Mouse (Mus musculus): Measurements from ENCODE around the gene Krtap15. TPM values are rescaled to one million over a fixed set of nuclear protein-coding genes. Genes with fewer than 3 reads are reported as not detected.

Gene Krtap15
- not detected in 2 replicates for polyA plus RNA-seq (2015; fragmentation: Nextera tagmentation; extraction: Ambion mirVana)

DNA sequence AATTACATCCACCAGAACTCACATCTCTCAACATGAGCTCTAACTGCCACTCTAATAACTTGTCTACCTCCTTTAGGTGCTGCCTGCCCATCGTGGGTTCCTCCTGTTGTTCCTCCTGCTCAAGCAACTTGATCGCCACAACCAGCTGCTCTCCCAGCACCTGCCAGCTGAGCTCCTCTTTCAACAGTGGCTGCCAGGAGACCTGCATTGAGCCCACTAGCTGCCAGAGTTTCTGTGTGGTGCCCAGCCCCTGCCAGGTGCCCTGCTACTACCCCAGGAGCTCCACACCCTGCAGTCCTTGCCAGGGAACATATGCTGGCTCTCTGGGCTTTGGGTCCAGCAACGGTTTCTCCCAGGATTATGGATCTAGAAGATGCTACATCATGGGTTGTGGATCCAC lies at the start of gene Krtap15:
Krtap15 (plus strand) TSS at position 150 of the 400 bp plus-strand sequence.
- no peak for DNase-seq (ENCODE audit: low spot score)

DNA sequence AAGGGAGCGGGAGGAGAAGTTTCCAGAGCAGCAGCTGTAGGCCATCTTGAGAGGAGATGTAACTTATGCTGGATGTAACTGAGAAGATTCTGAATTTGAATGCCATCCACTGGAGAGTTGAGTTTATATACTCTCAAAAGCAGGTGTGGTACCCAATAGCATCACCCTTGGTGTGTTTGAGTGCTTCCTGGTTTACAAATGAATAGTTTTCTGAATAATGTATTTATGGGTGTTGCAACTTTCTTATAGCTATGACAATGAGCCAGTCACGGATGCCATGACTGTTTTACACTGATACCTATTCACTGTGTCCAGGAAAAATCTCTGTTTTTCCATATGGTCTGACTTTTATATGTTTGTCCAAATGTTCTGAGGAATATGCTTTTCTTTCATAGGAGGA lies 45.9 kb upstream of the Krtap15 start, which contains the start of gene 2310057N15Rik:
2310057N15Rik (minus strand) TSS at position 101 of the 400 bp plus-strand sequence.
- no peak for DNase-seq (ENCODE audit: low spot score)

DNA sequence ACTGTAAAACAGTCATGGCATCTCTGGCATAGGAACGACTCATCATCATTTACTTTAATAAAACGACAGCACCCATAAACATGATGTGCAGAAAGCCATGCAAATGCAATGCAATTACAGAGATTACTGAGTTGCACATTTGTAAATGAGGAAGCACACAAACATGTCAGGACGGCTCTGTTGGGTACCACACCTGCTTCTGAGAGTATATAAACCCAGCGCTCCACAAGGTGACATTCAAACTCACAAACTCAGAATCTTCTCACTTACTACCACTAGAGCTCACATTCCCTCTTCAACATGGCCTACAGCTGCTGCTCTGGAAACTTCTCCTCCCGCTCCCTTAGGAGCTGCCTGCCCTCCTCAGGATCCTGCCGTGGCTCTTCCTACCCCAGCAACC lies 42.4 kb upstream of the Krtap15 start, which contains the start of gene Gm5965:
Gm5965 (plus strand) TSS at position 301 of the 400 bp plus-strand sequence.
- DNase-seq (ENCODE audit: low spot score): no peak

DNA sequence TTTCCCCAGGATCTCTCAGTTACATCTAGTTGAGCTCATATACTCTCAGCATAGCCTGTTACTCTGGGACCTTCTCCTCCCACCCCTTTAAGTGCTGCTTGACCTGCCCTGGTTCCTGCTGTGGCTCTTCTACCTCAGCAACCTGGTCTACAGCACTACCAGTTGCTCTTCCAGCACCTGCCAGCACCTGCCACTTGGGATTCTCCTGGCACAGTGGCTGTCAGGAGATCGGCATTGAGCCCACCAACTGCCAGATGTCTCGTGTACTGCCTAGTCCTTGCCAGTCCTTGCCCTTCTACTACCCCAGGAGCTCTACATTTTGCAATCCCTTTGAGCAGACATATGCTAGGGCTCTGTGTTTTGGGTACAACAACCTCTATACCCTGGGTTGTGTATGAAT lies 33.2 kb upstream of the Krtap15 start:
- no peak for DNase-seq (ENCODE audit: low spot score)

DNA sequence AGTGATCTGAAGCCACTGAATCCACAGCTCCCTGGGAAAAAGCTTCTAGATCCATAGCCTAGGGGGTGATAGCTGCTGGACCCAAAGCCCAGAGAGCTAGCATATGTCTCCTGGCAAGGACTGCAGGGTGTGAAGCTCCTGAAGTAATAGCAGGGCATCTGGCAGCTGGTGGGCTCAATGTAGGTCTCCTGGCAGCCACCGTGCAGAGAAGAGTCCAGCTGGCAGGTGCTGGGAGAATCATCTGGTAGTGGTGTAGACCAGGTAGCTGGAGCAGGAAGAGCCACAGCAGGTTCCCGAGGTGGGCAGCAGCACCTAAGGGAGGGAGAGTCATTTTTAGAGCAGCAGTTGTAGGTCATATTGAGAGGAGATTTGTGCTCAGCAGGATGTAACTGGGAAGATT lies 8.2 kb upstream of the Krtap15 start, which contains the start of gene Gm20741:
Gm20741 (minus strand) TSS at position 394 of the 400 bp plus-strand sequence.
- DNase-seq (ENCODE audit: low spot score): no peak

DNA sequence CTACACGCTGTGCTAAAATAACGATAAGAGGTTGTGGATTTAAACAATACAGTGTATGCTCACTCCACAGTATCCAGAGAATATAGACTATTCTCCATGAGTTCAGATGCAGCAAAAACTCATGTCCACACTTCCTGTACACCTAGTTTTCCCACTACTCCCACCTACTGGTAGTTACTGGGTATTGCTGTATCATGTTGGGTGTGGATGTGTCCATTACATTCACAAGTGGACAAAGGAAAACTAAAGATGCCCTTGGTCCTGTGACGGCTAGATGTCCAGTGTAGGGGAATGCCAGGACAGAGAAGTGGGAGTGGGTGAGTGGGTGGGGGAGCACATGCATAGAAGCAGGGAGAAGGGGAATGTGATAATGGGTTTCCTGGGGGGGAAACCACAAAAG lies 3.7 kb downstream of the Krtap15 start:
- peak; percentile 11 for DNase-seq (ENCODE audit: low spot score)

DNA sequence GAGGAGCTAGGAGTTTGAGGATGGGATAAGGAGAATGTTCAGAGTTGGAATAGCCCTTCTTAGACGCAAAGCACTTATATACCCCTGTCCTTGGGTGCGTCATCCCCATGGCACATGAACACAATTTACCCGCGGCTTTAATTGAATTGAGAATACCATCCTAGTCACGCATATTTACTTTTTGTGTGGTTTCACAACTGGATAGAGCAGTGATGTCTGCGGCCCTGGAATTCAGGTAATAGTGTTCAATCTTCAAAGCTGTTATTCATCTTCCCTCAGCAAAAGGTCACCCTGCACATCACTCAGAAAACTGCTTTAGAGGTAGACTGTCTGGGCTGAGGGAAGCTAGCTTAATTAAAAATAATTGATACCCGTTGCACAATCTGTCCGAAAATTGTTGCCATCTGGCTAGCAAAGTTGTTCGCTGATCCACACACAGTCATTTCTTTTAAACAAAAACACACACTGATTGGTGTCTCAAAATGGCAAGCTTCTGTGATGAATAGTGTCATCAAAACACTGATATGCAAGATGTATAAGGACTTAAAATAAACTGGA lies 6.2 kb downstream of the Krtap15 start, which contains the start of gene Krtap14:
Krtap14 (minus strand) TSS at position 51 of the 558 bp plus-strand sequence.
- no peak for DNase-seq (ENCODE audit: low spot score)

DNA sequence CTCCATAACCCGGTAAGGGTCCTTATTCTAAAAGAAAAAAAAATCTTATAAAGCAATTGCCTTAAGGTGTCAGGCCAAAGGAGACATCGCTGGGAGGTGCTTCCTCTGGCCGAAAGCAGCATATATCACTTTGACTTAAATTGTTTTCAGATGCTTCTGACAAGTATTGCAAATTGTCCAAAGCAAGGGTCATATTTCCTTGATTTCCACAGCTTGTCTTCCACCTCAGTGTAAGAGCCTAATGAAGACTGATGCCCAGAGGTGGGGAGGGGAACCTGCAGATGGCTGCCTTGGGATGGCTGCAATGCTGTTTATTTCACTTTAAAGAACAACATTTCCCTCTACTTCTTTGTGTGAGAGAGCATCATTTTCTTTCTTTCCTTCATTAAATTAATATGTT lies 7.0 kb downstream of the Krtap15 start:
- no peak for DNase-seq (ENCODE audit: low spot score)

DNA sequence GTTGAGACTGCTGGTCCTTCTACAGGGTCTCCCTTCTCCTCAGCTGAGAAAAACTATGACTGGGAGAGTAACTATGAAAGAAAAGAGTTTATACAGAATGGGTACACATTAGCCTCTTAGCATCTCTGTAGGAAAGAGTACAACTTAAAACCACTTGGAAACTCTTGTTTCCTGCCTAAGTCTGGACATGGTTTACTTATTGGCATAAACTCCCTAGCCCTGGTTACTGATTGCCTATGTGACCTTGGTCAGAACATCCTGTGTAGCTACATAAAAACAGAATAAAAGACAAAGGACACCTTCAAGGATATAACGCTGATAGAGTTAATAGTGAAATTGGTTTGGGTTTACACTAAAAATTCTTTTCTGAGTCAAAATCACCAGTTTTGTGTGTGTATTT lies 27.3 kb downstream of the Krtap15 start:
- no peak for DNase-seq (ENCODE audit: low spot score)

DNA sequence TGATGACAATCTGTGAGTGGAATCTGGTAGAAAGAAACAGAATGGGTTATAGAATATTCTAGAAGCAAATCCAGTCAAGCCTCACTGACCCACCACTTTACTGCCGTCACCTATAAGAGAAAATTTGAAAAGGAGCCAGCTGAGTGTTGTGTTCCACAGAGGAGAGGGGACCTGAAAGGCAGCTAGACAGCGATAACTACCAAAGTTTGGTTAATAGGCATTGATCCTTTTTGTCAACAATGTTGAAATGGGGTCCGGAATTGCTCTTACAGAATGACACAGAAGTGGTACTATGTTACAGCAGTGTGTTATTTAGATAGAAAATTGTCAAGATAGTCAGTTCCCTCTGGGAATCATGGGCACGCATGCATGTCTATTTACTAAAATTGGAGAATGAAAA lies 28.5 kb downstream of the Krtap15 start:
- no peak for DNase-seq (ENCODE audit: low spot score)

DNA sequence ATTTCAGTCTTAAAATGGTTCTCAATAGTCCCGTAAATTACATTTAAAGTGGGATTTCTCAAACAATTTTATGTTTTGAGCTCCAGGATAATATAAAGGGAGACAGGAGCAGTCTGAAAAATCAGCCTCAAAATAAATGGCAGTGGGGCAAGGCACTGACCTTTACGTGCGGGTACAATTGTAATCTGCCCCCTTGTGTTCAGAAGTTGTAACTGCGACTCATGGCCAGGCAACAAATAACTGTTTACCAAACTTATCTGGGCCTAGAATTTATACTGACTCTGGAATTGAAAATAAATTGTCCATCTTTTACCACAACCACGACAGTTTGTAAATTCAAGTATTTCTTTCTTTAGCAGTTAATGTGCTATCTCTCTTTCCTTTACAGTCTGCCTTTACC lies 31.4 kb downstream of the Krtap15 start:
- DNase-seq (ENCODE audit: low spot score): peak; percentile 26

DNA sequence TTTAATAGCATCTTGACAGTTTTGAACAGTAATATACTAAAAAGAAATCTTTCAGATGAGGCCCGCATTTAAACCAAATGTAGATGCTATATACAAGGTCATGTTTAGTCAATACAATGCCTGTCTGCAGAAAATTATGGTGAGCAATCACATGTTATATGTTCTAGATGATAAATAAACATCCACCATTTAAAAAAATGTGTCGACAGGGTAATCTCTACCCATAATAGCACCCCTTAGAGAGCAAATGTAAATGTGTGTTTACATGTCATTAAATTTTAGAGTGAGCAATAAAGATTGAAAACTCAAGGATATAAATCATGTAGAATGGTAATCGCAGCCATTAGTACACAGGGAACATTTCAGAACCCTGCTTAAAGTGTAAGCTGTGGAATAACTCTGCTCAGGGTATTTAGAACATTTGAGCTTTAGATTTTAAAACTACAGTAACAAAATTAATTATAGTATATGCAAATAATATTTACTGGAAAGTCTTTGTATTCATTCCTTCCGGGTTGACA lies 44.9 kb downstream of the Krtap15 start:
- no peak for DNase-seq (ENCODE audit: low spot score)

DNA sequence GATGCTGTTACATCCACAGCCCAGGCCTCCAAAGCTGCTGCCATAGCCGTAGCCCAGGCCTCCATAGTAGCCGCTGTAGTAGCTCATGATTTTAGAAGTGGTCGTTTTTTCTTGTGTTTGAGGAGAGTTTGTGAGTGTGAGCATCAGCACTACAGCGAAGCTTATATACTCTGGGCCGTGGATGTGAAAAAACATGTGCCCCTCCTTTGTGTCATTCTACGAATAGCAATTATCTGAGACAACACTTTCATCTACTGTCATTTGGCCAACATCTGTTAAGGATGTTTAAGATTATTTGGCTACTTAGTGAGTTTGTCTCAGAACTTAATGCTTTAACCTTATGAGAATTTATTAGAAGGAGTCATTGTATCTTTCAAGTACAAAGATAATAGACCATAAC lies 49.3 kb downstream of the Krtap15 start, which contains the start of gene Krtap19-1:
Krtap19-1 (minus strand) TSS at position 101 of the 400 bp plus-strand sequence.
- DNase-seq (ENCODE audit: low spot score): no peak

DNA sequence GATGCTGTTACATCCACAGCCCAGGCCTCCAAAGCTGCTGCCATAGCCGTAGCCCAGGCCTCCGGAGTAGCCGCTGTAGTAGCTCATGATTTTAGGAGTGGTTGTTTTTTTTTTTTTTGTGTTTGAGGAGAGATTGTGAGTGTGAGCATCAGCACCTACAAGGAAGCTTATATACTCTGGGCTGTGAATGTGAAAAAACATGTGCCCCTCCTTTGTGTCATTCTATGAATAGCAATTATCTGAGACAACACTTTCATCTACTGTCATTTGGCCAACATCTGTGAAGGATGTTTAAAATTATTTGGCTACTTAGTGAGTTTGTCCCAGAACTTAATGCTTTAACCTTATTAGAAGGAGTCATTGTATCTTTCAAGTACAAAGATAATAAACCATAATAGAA lies 54.2 kb downstream of the Krtap15 start, which contains the start of gene Krtap19-2:
Krtap19-2 (minus strand) TSS at position 101 of the 400 bp plus-strand sequence.
- DNase-seq (ENCODE audit: low spot score): no peak

DNA sequence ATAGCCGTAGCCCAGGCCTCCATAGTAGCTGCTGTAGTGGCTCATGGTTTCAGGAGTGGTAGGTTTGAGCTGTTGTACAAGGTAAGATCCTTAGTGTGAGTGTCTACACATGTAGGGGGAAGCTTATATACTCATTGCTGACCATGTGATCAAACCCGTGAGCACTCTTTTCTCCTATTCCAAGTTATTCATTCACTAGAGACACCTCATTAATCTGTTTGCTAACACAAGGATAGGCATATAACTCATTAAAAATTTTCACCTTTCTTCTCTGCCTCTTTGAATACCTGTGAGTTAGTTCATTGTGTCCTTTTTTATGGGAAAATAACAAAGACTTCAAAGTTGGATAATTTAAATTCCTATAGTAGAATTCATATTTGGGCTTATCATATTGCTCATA lies 57.9 kb downstream of the Krtap15 start, which contains the start of gene Krtap19-3:
Krtap19-3 (minus strand) TSS at position 101 of the 400 bp plus-strand sequence.
- DNase-seq (ENCODE audit: low spot score): no peak

Other genes with a start within 250 kb of the Krtap15 start
- gene Krtap24-1, start 207.9 kb upstream of the Krtap15 start, polyA plus RNA-seq (2015; fragmentation: Nextera tagmentation; extraction: Ambion mirVana): not detected in 2 replicates
- gene 2310079G19Rik, start 192.5 kb upstream of the Krtap15 start, polyA plus RNA-seq (2015; fragmentation: Nextera tagmentation; extraction: Ambion mirVana): not detected in 2 replicates
- gene Krtap26-1, start 172.4 kb upstream of the Krtap15 start, polyA plus RNA-seq (2015; fragmentation: Nextera tagmentation; extraction: Ambion mirVana): not detected in 2 replicates
- not detected in 2 replicates for gene Krtap27-1, start 148.5 kb upstream of the Krtap15 start, polyA plus RNA-seq (2015; fragmentation: Nextera tagmentation; extraction: Ambion mirVana)
- not detected in 2 replicates for gene 2310061N02Rik, start 112.3 kb upstream of the Krtap15 start, polyA plus RNA-seq (2015; fragmentation: Nextera tagmentation; extraction: Ambion mirVana)
- not detected in 2 replicates for gene Krtap13-1, start 91.4 kb upstream of the Krtap15 start, polyA plus RNA-seq (2015; fragmentation: Nextera tagmentation; extraction: Ambion mirVana)
- gene Krtap13, start 68.6 kb upstream of the Krtap15 start, polyA plus RNA-seq (2015; fragmentation: Nextera tagmentation; extraction: Ambion mirVana): not detected in 2 replicates
- gene 2310034C09Rik, start 61.4 kb upstream of the Krtap15 start, polyA plus RNA-seq (2015; fragmentation: Nextera tagmentation; extraction: Ambion mirVana): 0.13 TPM in 1 of 2 replicates, not detected in the other
- gene 2310057N15Rik, start 46.0 kb upstream of the Krtap15 start, polyA plus RNA-seq (2015; fragmentation: Nextera tagmentation; extraction: Ambion mirVana): not detected in 2 replicates
- gene Gm5965, start 42.3 kb upstream of the Krtap15 start, polyA plus RNA-seq (2015; fragmentation: Nextera tagmentation; extraction: Ambion mirVana): not detected in 2 replicates
- not detected in 2 replicates for gene Gm20741, start 8.0 kb upstream of the Krtap15 start, polyA plus RNA-seq (2015; fragmentation: Nextera tagmentation; extraction: Ambion mirVana)
- not detected in 2 replicates for gene Krtap14, start 5.9 kb downstream of the Krtap15 start, polyA plus RNA-seq (2015; fragmentation: Nextera tagmentation; extraction: Ambion mirVana)
- gene Krtap19-1, start 49.2 kb downstream of the Krtap15 start, polyA plus RNA-seq (2015; fragmentation: Nextera tagmentation; extraction: Ambion mirVana): not detected in 2 replicates
- not detected in 2 replicates for gene Krtap19-2, start 54.1 kb downstream of the Krtap15 start, polyA plus RNA-seq (2015; fragmentation: Nextera tagmentation; extraction: Ambion mirVana)
- gene Krtap19-3, start 57.8 kb downstream of the Krtap15 start, polyA plus RNA-seq (2015; fragmentation: Nextera tagmentation; extraction: Ambion mirVana): not detected in 2 replicates
- not detected in 2 replicates for gene Krtap19-4, start 64.9 kb downstream of the Krtap15 start, polyA plus RNA-seq (2015; fragmentation: Nextera tagmentation; extraction: Ambion mirVana)
- not detected in 2 replicates for gene Krtap19-5, start 76.2 kb downstream of the Krtap15 start, polyA plus RNA-seq (2015; fragmentation: Nextera tagmentation; extraction: Ambion mirVana)
- gene Krtap19-9b, start 112.0 kb downstream of the Krtap15 start, polyA plus RNA-seq (2015; fragmentation: Nextera tagmentation; extraction: Ambion mirVana): not detected in 2 replicates
- gene Krtap16-3, start 142.7 kb downstream of the Krtap15 start, polyA plus RNA-seq (2015; fragmentation: Nextera tagmentation; extraction: Ambion mirVana): not detected in 2 replicates
- not detected in 2 replicates for gene Krtap22-2, start 190.5 kb downstream of the Krtap15 start, polyA plus RNA-seq (2015; fragmentation: Nextera tagmentation; extraction: Ambion mirVana)
- gene Gm10229, start 195.1 kb downstream of the Krtap15 start, polyA plus RNA-seq (2015; fragmentation: Nextera tagmentation; extraction: Ambion mirVana): not detected in 2 replicates
- gene Krtap6-1, start 211.5 kb downstream of the Krtap15 start, polyA plus RNA-seq (2015; fragmentation: Nextera tagmentation; extraction: Ambion mirVana): not detected in 2 replicates
- not detected in 2 replicates for gene Gm10228, start 221.3 kb downstream of the Krtap15 start, polyA plus RNA-seq (2015; fragmentation: Nextera tagmentation; extraction: Ambion mirVana)
- gene Krtap6-5, start 227.7 kb downstream of the Krtap15 start, polyA plus RNA-seq (2015; fragmentation: Nextera tagmentation; extraction: Ambion mirVana): not detected in 2 replicates
- gene 1110025L11Rik, start 243.8 kb downstream of the Krtap15 start, polyA plus RNA-seq (2015; fragmentation: Nextera tagmentation; extraction: Ambion mirVana): not detected in 2 replicates

All from thymus, postnatal 0 days (tissue).